Mouse (Mus musculus): Measurements from ENCODE around the gene Idnk. TPM values are rescaled to one million over a fixed set of nuclear protein-coding genes. Genes with fewer than 3 reads are reported as not detected.

Gene Idnk
- total RNA-seq, 1 experiment from 2014 or later: 88.8 TPM

Other genes starting within 250 kb of the Idnk start
- gene Spock1, start 249.3 kb upstream of the Idnk start, total RNA-seq (2017): not detected in 2 replicates
- 0.47 and 0.49 TPM in 2 replicates for gene Klhl3, start 44.1 kb upstream of the Idnk start, total RNA-seq (2017)
- 50.7 and 55.9 TPM in 2 replicates for gene Hnrnpa0, start 29.1 kb upstream of the Idnk start, total RNA-seq (2017)
- gene Ubqln1, start 58.0 kb downstream of the Idnk start, total RNA-seq (2017): 61.6 and 62.0 TPM in 2 replicates
- gene Gkap1, start 118.0 kb downstream of the Idnk start, total RNA-seq (2017): 1.4 and 2.2 TPM in 2 replicates
- not detected in 2 replicates for gene Kif27, start 201.5 kb downstream of the Idnk start, total RNA-seq (2017)
- 7.7 and 8.1 TPM in 2 replicates for gene 2210016F16Rik, start 227.6 kb downstream of the Idnk start, total RNA-seq (2017)
- gene Rmi1, start 244.6 kb downstream of the Idnk start, total RNA-seq (2017): 38.4 and 45.8 TPM in 2 replicates
- 1,458 and 1,547 TPM in 2 replicates for gene Hnrnpk, start 245.7 kb downstream of the Idnk start, total RNA-seq (2017)